Mouse (Mus musculus): Measurements from ENCODE around the gene Meis2. TPM values are rescaled to one million over a fixed set of nuclear protein-coding genes. Genes with fewer than 3 reads are reported as not detected.

Meis2 gene
- total RNA-seq, 1 experiment = 12.4 TPM

DNA sequence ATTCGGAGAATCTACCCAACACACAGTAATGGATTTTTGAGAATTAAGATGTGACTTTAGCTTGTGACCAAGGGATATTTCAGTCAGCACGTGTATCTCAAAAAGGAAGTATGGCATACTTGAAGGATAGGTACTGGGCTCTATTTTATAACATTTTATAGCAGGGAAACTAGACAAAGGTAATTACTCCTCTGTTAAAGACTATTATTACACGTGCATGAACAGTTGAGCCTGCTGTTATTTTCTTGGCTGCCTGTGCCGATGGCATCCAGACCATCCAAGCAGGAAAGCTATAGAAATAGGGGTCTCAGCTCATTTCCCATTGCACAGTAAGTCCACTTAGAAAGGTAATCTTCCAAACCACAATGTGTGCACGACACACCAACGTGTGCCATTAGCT lies 251.9 kb downstream of the Meis2 start:
- Histone ChIP-seq H3K27ac (ENCODE audit: insufficient read depth, low read depth, low read length, poor library complexity, severe bottlenecking) (no peak overlapping the region), H3K9me3 (ENCODE audit: control insufficient read depth, insufficient read depth, low read depth, low read length) (no peaks in the 10 kb centered on the region), H3K36me3 (ENCODE audit: control insufficient read depth, insufficient read depth, low read length, poor library complexity, severe bottlenecking) (no peaks in the 10 kb centered on the region), H3K4me3 (ENCODE audit: insufficient read depth in 1 of 2, low read depth in 1 of 2, low read length in 2 of 2, poor library complexity in 1 of 2, severe bottlenecking in 1 of 2) (no peak overlapping the region), H3K4me1 (ENCODE audit: control insufficient read depth in 2 of 2, insufficient read depth in 2 of 2, low read length in 2 of 2, poor library complexity in 1 of 2) (0 out of 4 replicates have a peak, but pooled peaks cover 0 to 3% of the 10 kb centered on the region in 2 experiments), H3K9ac (ENCODE audit: insufficient read depth, low read depth, low read length, poor library complexity, severe bottlenecking) (no peak overlapping the region)
- no peak for DNase-seq (ENCODE audit: low read depth, low spot score)
- in situ Hi-C loops (cut with MboI; ENCODE audit: low sequenced_read_pairs in 2 of 2, unreplicated experiment in 2 of 2) = no loop called here
- TF ChIP-seq CHD2 (IDR thresholded peaks at IDR 0.05; ENCODE audit: low read depth, low read length) (no peak), ZC3H11A (IDR thresholded peaks at IDR 0.05; ENCODE audit: borderline replicate concordance, low read depth, low read length) (no peak), ZNF384 (IDR thresholded peaks at IDR 0.05; ENCODE audit: low read depth, low read length) (no peak), MAFK (IDR thresholded peaks at IDR 0.05; ENCODE audit: insufficient read depth, low read depth, low read length) (no peak), HCFC1 (IDR thresholded peaks at IDR 0.05; ENCODE audit: borderline replicate concordance, insufficient read depth, low read length) (no peak)

DNA sequence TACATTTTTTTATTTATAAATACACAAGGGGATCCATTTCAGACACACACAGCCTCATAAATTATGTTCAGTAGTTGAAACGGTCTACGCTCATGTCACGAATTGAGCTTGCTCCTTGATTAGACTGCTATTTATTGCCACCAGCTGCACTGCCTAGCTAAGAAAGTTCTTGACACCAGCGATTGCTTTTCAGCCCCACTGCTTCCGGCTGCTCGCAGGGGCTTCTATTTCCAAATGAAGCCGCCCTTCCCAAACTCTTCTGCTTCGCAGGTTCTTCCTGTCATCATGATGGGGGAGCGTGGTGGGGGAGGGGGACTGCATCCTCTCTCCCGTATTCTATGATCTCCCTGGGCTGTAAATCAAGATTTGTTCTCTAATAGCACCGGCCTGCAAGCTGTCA lies 252.3 kb downstream of the Meis2 start:
- no peak overlapping the region for H3K4me3 ChIP-seq (ENCODE audit: insufficient read depth in 1 of 2, low read depth in 1 of 2, low read length in 2 of 2, poor library complexity in 1 of 2, severe bottlenecking in 1 of 2)
- H3K9me3 ChIP-seq (ENCODE audit: control insufficient read depth, insufficient read depth, low read depth, low read length) = no peaks in the 10 kb centered on the region
- no peak overlapping the region for H3K9ac ChIP-seq (ENCODE audit: insufficient read depth, low read depth, low read length, poor library complexity, severe bottlenecking)
- DNase-seq (ENCODE audit: low read depth, low spot score) = no peak
- 0 out of 4 replicates have a peak, but pooled peaks cover 0 to 3% of the 10 kb centered on the region in 2 experiments for H3K4me1 ChIP-seq (ENCODE audit: control insufficient read depth in 2 of 2, insufficient read depth in 2 of 2, low read length in 2 of 2, poor library complexity in 1 of 2)
- in situ Hi-C loops (cut with MboI; ENCODE audit: low sequenced_read_pairs in 2 of 2, unreplicated experiment in 2 of 2) = no loop called here
- H3K36me3 ChIP-seq (ENCODE audit: control insufficient read depth, insufficient read depth, low read length, poor library complexity, severe bottlenecking) = no peaks in the 10 kb centered on the region
- TF ChIP-seq MAFK (IDR thresholded peaks at IDR 0.05; ENCODE audit: insufficient read depth, low read depth, low read length) = no peak
- TF ChIP-seq HCFC1 (IDR thresholded peaks at IDR 0.05; ENCODE audit: borderline replicate concordance, insufficient read depth, low read length) = no peak
- TF ChIP-seq ZNF384 (IDR thresholded peaks at IDR 0.05; ENCODE audit: low read depth, low read length) = no peak
- TF ChIP-seq CHD2 (IDR thresholded peaks at IDR 0.05; ENCODE audit: low read depth, low read length) = no peak
- no peak for TF ChIP-seq ZC3H11A (IDR thresholded peaks at IDR 0.05; ENCODE audit: borderline replicate concordance, low read depth, low read length)
- H3K27ac ChIP-seq (ENCODE audit: insufficient read depth, low read depth, low read length, poor library complexity, severe bottlenecking) = no peak overlapping the region

Measured in ES-E14 (cell line).